Mouse (Mus musculus) ES-Bruce4 (cell line): ENCODE results near the gene Cpeb4. TPM values are rescaled to one million over a fixed set of nuclear protein-coding genes. Genes with fewer than 3 reads are reported as not detected.

Experiments used
- H3K27ac ChIP-seq: 2 replicates; pipeline ENCODE4 v1.5.1; 2012; ENCODE audit warnings: low read length, inconsistent platforms; ENCODE audit not compliant: insufficient read depth
- H3K27me3 ChIP-seq: 2 replicates; pipeline ENCODE4 v1.6.1; 2012; ENCODE audit warnings: mild to moderate bottlenecking, low read length, inconsistent platforms; ENCODE audit not compliant: control insufficient read depth, poor library complexity, insufficient read depth, severe bottlenecking
- H3K36me3 ChIP-seq: 2 replicates; pipeline ENCODE4 v1.6.1; 2012; ENCODE audit warnings: inconsistent platforms, mild to moderate bottlenecking, low read length, moderate library complexity; ENCODE audit not compliant: control insufficient read depth, poor library complexity, insufficient read depth, severe bottlenecking
- H3K4me1 ChIP-seq: one replicate; pipeline ENCODE4 v1.8.1; 2011; ENCODE audit warnings: low read length; ENCODE audit not compliant: control insufficient read depth, insufficient read depth
- H3K4me3 ChIP-seq: 2 replicates; pipeline ENCODE4 v1.5.1; 2011; ENCODE audit warnings: low read depth, mild to moderate bottlenecking, low read length
- H3K9ac ChIP-seq: 2 replicates; pipeline ENCODE4 v1.6.1; 2012; ENCODE audit warnings: low read depth, mild to moderate bottlenecking, inconsistent platforms; ENCODE audit not compliant: poor library complexity, severe bottlenecking
- H3K9me3 ChIP-seq: replicated peaks from 2 replicates; pipeline ENCODE4 v1.6.1; 2012; ENCODE audit warnings: mild to moderate bottlenecking, low read length, inconsistent platforms; ENCODE audit not compliant: control insufficient read depth, poor library complexity, insufficient read depth, severe bottlenecking
- CTCF ChIP-seq: IDR thresholded peaks from one replicate; pipeline ENCODE4 v1.8.1; 2011; ENCODE audit warnings: low read depth, low read length
- EP300 ChIP-seq: IDR thresholded peaks from 2 replicates; pipeline ENCODE4 v1.6.1; 2011; ENCODE audit warnings: low read depth, low read length; ENCODE audit not compliant: insufficient read depth
- POLR2A ChIP-seq: IDR thresholded peaks from one replicate; pipeline ENCODE4 v1.8.1; 2011; ENCODE audit warnings: low read length; ENCODE audit not compliant: insufficient read depth
- polyA plus RNA-seq: library from polyadenylated mRNA; stranded (reverse); fragments of >200 nt; gene quantifications from 2 replicates; pipeline ENCODE4 v1.2.4, GENCODE M21; 2011; ENCODE audit warnings: low read depth; ENCODE audit not compliant: missing spikeins, insufficient read depth, insufficient read length

Gene Cpeb4
- polyA plus RNA-seq, 1 experiment = 12.0 TPM

DNA sequence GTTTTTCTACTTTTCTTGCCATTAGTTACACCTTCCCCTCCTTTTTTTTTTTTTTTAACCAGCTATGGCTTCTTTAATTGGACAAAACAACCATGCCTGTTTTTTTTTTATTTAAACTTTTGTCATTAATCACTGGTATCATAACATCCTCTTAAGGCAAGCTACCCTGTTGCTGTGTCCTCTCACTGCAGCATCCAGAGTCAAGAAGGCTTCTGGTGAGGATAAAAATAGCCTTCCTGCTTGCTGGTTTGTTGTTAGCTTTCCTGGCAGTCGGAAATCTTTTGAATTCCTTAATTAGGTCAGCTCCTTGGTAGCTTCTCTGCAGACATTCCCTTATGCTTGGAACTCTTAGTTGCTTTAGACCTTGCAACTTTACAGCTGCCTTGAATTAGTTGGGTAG is 28.7 kb downstream of the Cpeb4 start:
- H3K27me3 ChIP-seq = no peaks in the 10 kb centered on the region; the same call in 1 of the 2 replicates
- no peak overlapping the region for H3K9ac ChIP-seq
- no peaks in the 10 kb centered on the region for H3K36me3 ChIP-seq
- H3K27ac ChIP-seq = no peak overlapping the region
- no peak for TF ChIP-seq POLR2A
- TF ChIP-seq EP300 = no peak
- TF ChIP-seq CTCF = no peak
- H3K9me3 ChIP-seq = no peaks in the 10 kb centered on the region
- H3K4me1 ChIP-seq = no peaks in the 10 kb centered on the region
- H3K4me3 ChIP-seq = no peak overlapping the region

DNA sequence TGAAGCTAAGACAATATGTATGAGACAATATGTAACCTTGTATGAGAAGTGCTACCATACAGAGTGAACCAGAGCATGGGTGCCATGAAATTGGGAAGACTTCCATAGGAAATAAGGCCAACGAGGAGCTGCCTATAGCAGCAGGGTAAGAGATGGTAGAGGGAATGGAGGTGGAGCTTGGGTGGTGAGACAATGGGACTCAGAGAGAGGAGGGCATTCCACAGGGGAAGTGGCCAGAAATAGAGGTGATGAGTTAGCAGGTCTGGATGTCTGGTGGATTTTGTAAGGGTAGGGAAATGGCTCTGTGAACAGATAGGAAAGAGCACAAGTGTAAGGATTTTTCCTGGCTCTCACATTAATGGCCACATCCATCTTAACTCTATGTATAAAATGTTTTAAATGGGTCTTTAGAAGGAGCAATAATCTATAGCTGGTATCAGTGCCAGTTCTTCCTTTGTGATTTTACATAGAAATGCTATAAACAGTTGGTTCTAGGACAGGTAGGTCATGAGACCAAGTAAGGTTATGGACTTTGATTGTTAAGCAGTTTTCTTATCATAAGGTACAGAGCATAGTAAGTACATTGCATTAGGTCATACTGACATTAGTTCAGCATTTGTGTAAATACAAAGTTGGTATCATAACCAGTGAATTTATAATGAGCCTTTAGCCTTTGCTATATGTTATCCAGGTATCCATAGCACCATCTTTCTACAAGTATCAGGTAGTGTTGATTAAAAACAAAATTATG is 30.4 kb downstream of the Cpeb4 start:
- Histone ChIP-seq H3K36me3 (no peaks in the 10 kb centered on the region), H3K4me3 (no peak overlapping the region), H3K9ac (no peak overlapping the region), H3K27ac (no peak overlapping the region), H3K4me1 (no peaks in the 10 kb centered on the region), H3K9me3 (no peaks in the 10 kb centered on the region), H3K27me3 (no peaks in the 10 kb centered on the region; the same call in 1 of the 2 replicates)
- TF ChIP-seq CTCF (no peak), EP300 (no peak), POLR2A (no peak)

DNA sequence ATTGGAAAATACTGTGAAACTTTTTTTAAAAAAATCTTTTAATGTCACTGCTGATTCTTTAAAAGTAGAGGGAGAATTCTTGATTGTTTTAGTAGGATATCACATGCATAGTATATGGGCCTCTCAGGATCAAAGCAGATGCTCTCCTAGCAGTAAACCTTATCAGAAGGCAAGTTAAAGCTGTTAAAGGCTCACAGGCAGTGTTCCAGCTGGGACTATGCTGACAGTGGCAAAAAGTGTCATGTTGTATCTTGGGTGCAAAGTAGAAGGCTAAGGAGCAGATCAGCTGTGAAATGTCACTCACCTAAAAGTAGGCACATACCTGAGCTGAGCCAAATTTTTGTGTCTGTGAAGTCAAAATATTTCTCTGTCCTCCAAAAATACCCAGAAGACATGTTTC is 34.5 kb downstream of the Cpeb4 start:
- Histone ChIP-seq H3K9me3 (no peaks in the 10 kb centered on the region), H3K4me3 (no peak overlapping the region), H3K27me3 (no peaks in the 10 kb centered on the region; the same call in 1 of the 2 replicates), H3K4me1 (no peaks in the 10 kb centered on the region), H3K9ac (no peak overlapping the region), H3K27ac (no peak overlapping the region), H3K36me3 (no peaks in the 10 kb centered on the region)
- no peak for TF ChIP-seq POLR2A
- no peak for TF ChIP-seq EP300
- TF ChIP-seq CTCF = no peak

DNA sequence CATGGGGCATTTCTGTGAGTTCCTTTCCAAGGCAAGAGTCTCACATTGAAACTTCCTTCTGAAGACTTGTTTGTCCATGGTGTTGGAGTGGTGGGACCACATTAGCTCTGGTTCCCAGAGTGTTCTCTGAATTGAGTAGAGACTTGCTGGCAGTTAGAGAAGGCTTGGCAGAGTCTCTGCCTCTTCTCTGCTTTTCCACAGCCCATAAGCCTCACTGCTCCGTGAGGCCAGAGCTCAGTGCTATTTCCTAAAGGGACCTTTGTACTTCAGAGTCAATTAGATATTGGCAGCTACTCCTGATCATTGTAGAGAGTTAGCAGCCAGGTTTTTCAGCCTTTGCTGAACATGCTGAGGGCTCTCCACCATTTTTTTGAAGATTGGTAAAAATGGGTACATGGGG is 35.6 kb downstream of the Cpeb4 start:
- H3K9ac ChIP-seq = no peak overlapping the region
- no peak overlapping the region for H3K4me3 ChIP-seq
- no peaks in the 10 kb centered on the region for H3K4me1 ChIP-seq
- H3K36me3 ChIP-seq = no peaks in the 10 kb centered on the region
- no peaks in the 10 kb centered on the region for H3K9me3 ChIP-seq
- no peak for TF ChIP-seq POLR2A
- TF ChIP-seq CTCF = no peak
- TF ChIP-seq EP300 = no peak
- no peaks in the 10 kb centered on the region for H3K27me3 ChIP-seq
- no peak overlapping the region for H3K27ac ChIP-seq

DNA sequence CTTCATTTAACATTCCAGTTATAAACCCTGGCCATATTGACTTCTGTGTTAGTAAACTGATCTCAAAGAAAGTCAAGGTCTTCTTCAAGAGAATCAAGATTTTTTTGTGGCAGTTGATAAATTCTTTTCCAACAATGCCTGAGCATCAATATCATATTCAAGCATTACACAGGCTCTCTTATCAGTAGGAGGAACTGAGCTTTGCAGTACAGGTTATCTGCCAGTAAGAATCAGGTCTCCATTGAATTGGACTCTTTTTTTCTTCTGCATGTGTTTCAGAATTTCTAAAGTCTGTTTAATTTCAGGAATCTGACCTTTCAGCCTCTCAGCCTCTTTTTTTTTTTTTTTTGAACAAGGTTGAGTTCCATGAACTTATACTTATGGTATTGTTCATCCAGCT is 40.9 kb downstream of the Cpeb4 start:
- H3K4me1 ChIP-seq = no peaks in the 10 kb centered on the region
- H3K27ac ChIP-seq = no peak overlapping the region
- H3K9me3 ChIP-seq = no peaks in the 10 kb centered on the region
- no peak overlapping the region for H3K4me3 ChIP-seq
- no peaks in the 10 kb centered on the region for H3K36me3 ChIP-seq
- no peaks in the 10 kb centered on the region for H3K27me3 ChIP-seq
- no peak for TF ChIP-seq EP300
- no peak for TF ChIP-seq CTCF
- no peak for TF ChIP-seq POLR2A
- no peak overlapping the region for H3K9ac ChIP-seq

DNA sequence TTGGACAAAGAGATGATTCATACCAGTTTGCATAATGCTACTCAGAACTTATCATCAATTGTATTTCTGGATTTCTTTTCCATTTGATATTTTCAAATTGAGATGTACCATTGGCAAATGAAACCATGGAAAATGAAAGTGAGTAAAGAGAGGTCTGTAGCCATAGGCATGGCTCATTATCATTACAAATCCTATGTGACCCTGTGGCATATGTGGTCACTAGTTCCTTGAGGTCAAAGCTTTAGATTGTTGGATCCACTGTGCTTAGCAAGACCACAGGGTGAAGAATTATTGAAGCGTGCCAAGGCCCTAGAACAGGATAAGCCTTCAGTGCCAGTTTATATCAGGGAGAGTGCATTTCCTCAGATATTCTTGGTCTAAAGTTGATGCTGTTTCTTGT is 45.8 kb downstream of the Cpeb4 start:
- Histone ChIP-seq H3K27ac (no peak overlapping the region), H3K4me3 (no peak overlapping the region), H3K4me1 (no peaks in the 10 kb centered on the region), H3K9ac (no peak overlapping the region), H3K36me3 (no peaks in the 10 kb centered on the region), H3K27me3 (no peaks in the 10 kb centered on the region), H3K9me3 (no peaks in the 10 kb centered on the region)
- TF ChIP-seq CTCF (no peak), POLR2A (no peak), EP300 (no peak)
